Mouse (Mus musculus) kidney, adult 2 months (tissue): ENCODE data around the gene Mansc4. TPM values are rescaled to one million over a fixed set of nuclear protein-coding genes. Genes with fewer than 3 reads are reported as not detected.

ENCODE experiments used
- DNase-seq: peaks from one replicate; pipeline ENCODE4 v3.0.0; 2021
- H3K27ac ChIP-seq: fragments of 200-500 bp; 2 replicates; pipeline ENCODE4 v1.5.1; 2012; ENCODE audit warnings: low read depth, low read length, control low read depth, inconsistent platforms; ENCODE audit not compliant: insufficient read depth
- H3K27me3 ChIP-seq: fragments of 200-500 bp; replicated peaks from 2 replicates; pipeline ENCODE4 v1.6.1; 2012; ENCODE audit warnings: mild to moderate bottlenecking, moderate library complexity, low read length, inconsistent platforms; ENCODE audit not compliant: control insufficient read depth, insufficient read depth
- H3K36me3 ChIP-seq: fragments of 200-500 bp; 2 replicates; pipeline ENCODE4 v1.6.1; 2012; ENCODE audit warnings: mild to moderate bottlenecking, moderate library complexity, low read length, inconsistent platforms; ENCODE audit not compliant: control insufficient read depth, insufficient read depth
- H3K4me1 ChIP-seq: fragments of 200-500 bp; 2 replicates; pipeline ENCODE4 v1.6.1; 2011; ENCODE audit warnings: low read length; ENCODE audit not compliant: control insufficient read depth, insufficient read depth
- H3K4me3 ChIP-seq: fragments of 200-500 bp; 2 replicates; pipeline ENCODE4 v1.5.1; 2011; ENCODE audit warnings: mild to moderate bottlenecking, low read depth, low read length, control low read depth; ENCODE audit not compliant: insufficient read depth
- CTCF ChIP-seq: fragments of 200-500 bp; conservative IDR thresholded peaks from 2 replicates; pipeline ENCODE4 v1.5.1; 2011; ENCODE audit warnings: low read depth, mild to moderate bottlenecking, control low read depth, low read length, moderate library complexity, mixed read lengths; ENCODE audit not compliant: insufficient read depth, insufficient read length
- POLR2A ChIP-seq: fragments of 200-500 bp; IDR thresholded peaks from one replicate; pipeline ENCODE4 v1.6.1; 2011; ENCODE audit warnings: low read depth, low read length, control low read depth
- WGBS: fragments of 180-500 bp; shearing (Covaris S2); methylation state at CpG from one replicate; pipeline ENCODE4 v1.1.7; 2018; 5-methylcytosine and 5-hydroxymethylcytosine counted together
- polyA plus RNA-seq: library from polyadenylated mRNA; depleted of rRNA; stranded (reverse); fragments of >200 nt; gene quantifications from 2 replicates; pipeline ENCODE4 v1.2.3, GENCODE M21; 2012

Mansc4 gene
- polyA plus RNA-seq, 1 experiment, result 15.6 TPM

GRCm38 (mm10) chr6:147059326-147059725, 27.5 kb downstream of the Mansc4 start:
- no peak overlapping the region for H3K4me3 ChIP-seq
- H3K36me3 ChIP-seq, result peaks cover 4% of the 10 kb centered on the region; the same call in 1 of the 2 replicates
- peak; percentile 32 for DNase-seq

GRCm38 (mm10) chr6:147055374-147055977, 31.4 kb downstream of the Mansc4 start:
- no peak for DNase-seq
- TF ChIP-seq CTCF, result no peak
- no peak overlapping the region for H3K27ac ChIP-seq
- 71% methylated on average over 10 of the region's 10 CpGs for WGBS
- H3K27me3 ChIP-seq, result no peaks in the 10 kb centered on the region
- no peak overlapping the region for H3K4me3 ChIP-seq
- peaks cover 2% of the 10 kb centered on the region; the same call in 1 of the 2 replicates for H3K36me3 ChIP-seq
- peaks cover 5% of the 10 kb centered on the region; the same call in 1 of the 2 replicates for H3K4me1 ChIP-seq

More at GRCm38 (mm10) chr6:147059326-147059725, 27.5 kb downstream of the Mansc4 start:
- TF ChIP-seq POLR2A (no peak), CTCF (no peak)
- Histone ChIP-seq H3K27ac (no peak overlapping the region), H3K27me3 (no peaks in the 10 kb centered on the region), H3K4me1 (peaks cover 4% of the 10 kb centered on the region)
- 64% methylated on average over 7 of the region's 7 CpGs for WGBS

- H3K4me3 ChIP-seq, result no peak overlapping the region
- H3K27me3 ChIP-seq, result no peaks in the 10 kb centered on the region
- H3K4me1 ChIP-seq, result peaks cover 5% of the 10 kb centered on the region; the same call in 1 of the 2 replicates
- no peak for TF ChIP-seq CTCF
- TF ChIP-seq POLR2A, result no peak
- H3K27ac ChIP-seq, result peak overlapping the region; percentile 19; the same call in 1 of the 2 replicates
- peak; percentile 78 for DNase-seq
- WGBS, result 54% methylated on average over 19 of the region's 19 CpGs
- 0 out of 2 replicates have a peak, but pooled peaks cover 5% of the 10 kb centered on the region for H3K36me3 ChIP-seq
These were observed 32.8 kb downstream of the Mansc4 start for GRCm38 (mm10) chr6:147053785-147054646.

- Histone ChIP-seq H3K27ac (no peak overlapping the region), H3K36me3 (0 out of 2 replicates have a peak, but pooled peaks cover 3% of the 10 kb centered on the region), H3K4me3 (no peak overlapping the region), H3K27me3 (no peaks in the 10 kb centered on the region), H3K4me1 (peaks cover 5% of the 10 kb centered on the region; the same call in 1 of the 2 replicates)
- TF ChIP-seq CTCF, result no peak
- TF ChIP-seq POLR2A, result no peak
- WGBS, result 93% methylated on average over 9 of the region's 9 CpGs
- no peak for DNase-seq
These were observed 34.4 kb downstream of the Mansc4 start for GRCm38 (mm10) chr6:147052440-147052839.

GRCm38 (mm10) chr6:147051666-147052065, 35.2 kb downstream of the Mansc4 start:
- H3K27me3 ChIP-seq, result no peaks in the 10 kb centered on the region
- WGBS, result 94% methylated on average over 8 of the region's 8 CpGs
- no peak overlapping the region for H3K27ac ChIP-seq
- DNase-seq, result no peak
- 0 out of 2 replicates have a peak, but pooled peaks cover 3% of the 10 kb centered on the region for H3K36me3 ChIP-seq
- no peak overlapping the region for H3K4me3 ChIP-seq
- peaks cover 5% of the 10 kb centered on the region; the same call in 1 of the 2 replicates for H3K4me1 ChIP-seq
- TF ChIP-seq POLR2A (no peak), CTCF (no peak)

- Histone ChIP-seq H3K4me1 (peaks cover 5% of the 10 kb centered on the region; the same call in 1 of the 2 replicates), H3K36me3 (0 out of 2 replicates have a peak, but pooled peaks cover 3% of the 10 kb centered on the region), H3K27ac (no peak overlapping the region), H3K27me3 (no peaks in the 10 kb centered on the region), H3K4me3 (no peak overlapping the region)
- TF ChIP-seq POLR2A (no peak), CTCF (no peak)
- WGBS, result 95% methylated on average over 13 of the region's 13 CpGs
- no peak for DNase-seq
These were observed 37.5 kb downstream of the Mansc4 start for GRCm38 (mm10) chr6:147049239-147049805.

- 47% methylated on average over 7 of the region's 7 CpGs for WGBS
- H3K27ac ChIP-seq, result no peak overlapping the region
- H3K4me3 ChIP-seq, result peak overlapping the region; percentile 95
- no peaks in the 10 kb centered on the region for H3K36me3 ChIP-seq
- H3K4me1 ChIP-seq, result peaks cover 7% of the 10 kb centered on the region; the same call in 1 of the 2 replicates
- DNase-seq, result no peak
- TF ChIP-seq CTCF, result no peak
- no peak for TF ChIP-seq POLR2A
- H3K27me3 ChIP-seq, result no peaks in the 10 kb centered on the region
These were observed 43.2 kb downstream of the Mansc4 start for GRCm38 (mm10) chr6:147043633-147044032.
